ENCODE assay signal across 21 mouse cellular contexts in the genomic region with DNA sequence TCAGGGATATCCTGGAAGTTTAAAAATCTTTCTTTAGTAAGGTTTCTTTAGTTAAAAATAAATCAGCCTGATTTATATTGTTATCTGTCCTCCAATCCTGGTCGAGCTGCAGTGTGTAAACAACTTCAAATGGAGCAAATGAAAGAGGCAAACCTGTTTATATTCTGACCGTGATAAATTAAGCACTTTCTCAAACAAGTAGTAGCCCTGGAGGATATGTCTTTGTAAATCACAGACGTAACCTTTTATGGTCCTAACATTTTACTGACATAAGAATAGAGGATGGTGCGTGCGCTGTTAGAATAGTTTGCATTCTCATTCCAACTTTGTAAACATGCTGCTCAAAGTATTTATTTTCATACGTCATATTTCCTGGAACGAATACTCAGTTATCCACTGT.
DNase-seq lines count a peak whose midpoint lies in the region; ATAC-seq and TF ChIP-seq lines count a peak whose summit lies in the region.
"Had no signal": no experiment of that assay in that cellular context is flagged by ENCODE, and none has a peak within 500 bp of the region (broad histone marks: within the 10 kb centered on the region; RNA-seq: fewer than 3 reads in every experiment).

No protein-coding gene starts in this region.

- no peak overlapping the region for H3K4me2 ChIP-seq in kidney, embryonic 14.5 days (replicated peaks; ENCODE audit: low read depth, low read length)
- H3K4me2 ChIP-seq in lung, embryonic 14.5 days = no peak overlapping the region; the same call in 1 of the 2 replicates
- H3K4me2 ChIP-seq in intestine, embryonic 16.5 days (ENCODE audit: low read depth, low read length) = no peak overlapping the region
- H3K4me2 ChIP-seq: embryonic facial prominence, embryonic 13.5 days; forebrain, embryonic 12.5 days; heart, embryonic 12.5 days had no signal

- TF ChIP-seq CTCF in lung, embryonic 14.5 days (IDR thresholded peaks at IDR 0.05; ENCODE audit: low read depth) = no peak

- ATAC-seq in kidney, embryonic 14.5 days (ENCODE audit: low FRiP score, low TSS enrichment) = peak; percentile 83
- peak; percentile 31; the same call in 1 of the 2 replicates for ATAC-seq in lung, embryonic 14.5 days (ENCODE audit: insufficient read depth)
- peak; percentile 33; the same call in 1 of the 2 replicates for ATAC-seq in intestine, embryonic 16.5 days
- ATAC-seq in frontal cortex, adult (ENCODE audit: low TSS enrichment) = no peak
- ATAC-seq: activated CD4-positive, CD25-positive, alpha-beta regulatory T cell, adult 4 months; forebrain, postnatal 0 days; Patski had no signal

- H3K4me3 ChIP-seq in kidney, embryonic 14.5 days (ENCODE audit: low read length) = no peak overlapping the region
- no peak overlapping the region for H3K4me3 ChIP-seq in lung, embryonic 14.5 days (ENCODE audit: low read depth, low read length)
- H3K4me3 ChIP-seq in intestine, embryonic 16.5 days (ENCODE audit: low read length) = no peak overlapping the region
- H3K4me3 ChIP-seq: embryonic facial prominence, embryonic 13.5 days; forebrain, embryonic 12.5 days; gastrocnemius, adult 2 months; heart, embryonic 12.5 days; hindbrain, embryonic 10.5 days had no signal

- DNase-seq in kidney, adult 8-10 months = no peak
- DNase-seq in lung, embryonic 14.5 days = peak; percentile 64
- no peak for DNase-seq in lung, postnatal 10 days
- DNase-seq in cerebellum, adult 8-10 months = no peak
- DNase-seq: adrenal gland, postnatal 14 days; cerebellum, adult 11-12 months; cerebellum, adult 9-11 months; cerebellum, postnatal 36 days; forebrain, postnatal 0 days; gastrocnemius, adult 2 months; gastrocnemius, postnatal 25 days had no signal

- H3K9ac ChIP-seq in kidney, embryonic 14.5 days (ENCODE audit: low read depth, low read length) = no peak overlapping the region
- H3K9ac ChIP-seq in lung, embryonic 14.5 days = no peak overlapping the region
- H3K9ac ChIP-seq in intestine, embryonic 16.5 days (ENCODE audit: low read depth, low read length) = no peak overlapping the region
- H3K9ac ChIP-seq: embryonic facial prominence, embryonic 13.5 days; forebrain, embryonic 12.5 days; forebrain, postnatal 0 days; heart, embryonic 12.5 days had no signal

- no peak overlapping the region for H3K27ac ChIP-seq in kidney, embryonic 14.5 days (ENCODE audit: low read depth, low read length)
- no peak overlapping the region for H3K27ac ChIP-seq in lung, embryonic 14.5 days (ENCODE audit: low read depth)
- no peak overlapping the region for H3K27ac ChIP-seq in intestine, embryonic 16.5 days (ENCODE audit: low read length)
- H3K27ac ChIP-seq: embryonic facial prominence, embryonic 13.5 days; forebrain, embryonic 12.5 days; gastrocnemius, adult 2 months; hindbrain, embryonic 10.5 days had no signal

- no peaks in the 10 kb centered on the region for H3K4me1 ChIP-seq in kidney, embryonic 14.5 days (ENCODE audit: control insufficient read depth, insufficient read depth, low read length)
- no peaks in the 10 kb centered on the region for H3K4me1 ChIP-seq in lung, embryonic 14.5 days (ENCODE audit: insufficient read depth)
- no peaks in the 10 kb centered on the region for H3K4me1 ChIP-seq in intestine, embryonic 16.5 days (ENCODE audit: control insufficient read depth, insufficient read depth, low read length)
- H3K4me1 ChIP-seq: embryonic facial prominence, embryonic 13.5 days; heart, embryonic 12.5 days; hindbrain, embryonic 10.5 days had no signal

- H3K27me3 ChIP-seq in kidney, embryonic 14.5 days (ENCODE audit: control insufficient read depth, insufficient read depth, low read length) = no peaks in the 10 kb centered on the region
- H3K27me3 ChIP-seq in lung, embryonic 14.5 days (ENCODE audit: insufficient read depth, low read length) = no peaks in the 10 kb centered on the region
- H3K27me3 ChIP-seq in intestine, embryonic 16.5 days (replicated peaks; ENCODE audit: control insufficient read depth, insufficient read depth, low read length) = no peaks in the 10 kb centered on the region
- H3K27me3 ChIP-seq: CH12.LX; embryonic facial prominence, embryonic 13.5 days; forebrain, embryonic 12.5 days; heart, embryonic 12.5 days had no signal

- whole genome bisulfite sequencing in kidney, embryonic 14.5 days = 35% methylated on average over 7 of the region's 7 CpGs
- 15% methylated on average over 7 of the region's 7 CpGs for WGBS in lung, embryonic 14.5 days
- WGBS in intestine, embryonic 16.5 days = 34% methylated on average over 7 of the region's 7 CpGs

- no peaks in the 10 kb centered on the region for H3K9me3 ChIP-seq in kidney, embryonic 14.5 days (ENCODE audit: control insufficient read depth, low read length)
- no peaks in the 10 kb centered on the region for H3K9me3 ChIP-seq in lung, embryonic 14.5 days (ENCODE audit: low read depth, low read length)
- H3K9me3 ChIP-seq in intestine, embryonic 16.5 days (ENCODE audit: control insufficient read depth, low read length) = no peaks in the 10 kb centered on the region
- H3K9me3 ChIP-seq: embryonic facial prominence, embryonic 13.5 days; forebrain, embryonic 12.5 days; heart, embryonic 12.5 days; hindbrain, embryonic 10.5 days had no signal

- H3K36me3 ChIP-seq in kidney, embryonic 14.5 days (ENCODE audit: control insufficient read depth, insufficient read depth, low read length) = no peaks in the 10 kb centered on the region
- H3K36me3 ChIP-seq in lung, embryonic 14.5 days (ENCODE audit: insufficient read depth) = no peaks in the 10 kb centered on the region
- H3K36me3 ChIP-seq in intestine, embryonic 16.5 days (ENCODE audit: control insufficient read depth, insufficient read depth, low read length) = no peaks in the 10 kb centered on the region
- H3K36me3 ChIP-seq: embryonic facial prominence, embryonic 13.5 days; forebrain, embryonic 12.5 days; heart, embryonic 12.5 days; hindbrain, embryonic 10.5 days had no signal
